Mouse (Mus musculus) heart, postnatal 4 days (tissue): ENCODE data around the gene Rab20. TPM values are rescaled to one million over a fixed set of nuclear protein-coding genes. Genes with fewer than 3 reads are reported as not detected.

Experiments
- total RNA-seq, 2 experiments: library from RNA; stranded (reverse); gene quantifications; 2 replicates each; pipeline ENCODE4 v1.2.3; 2021

The Rab20 gene
- total RNA-seq, 2 experiments from 2014 or later, result 31.3 to 33.6 TPM

Other genes starting within 250 kb of the Rab20 start
- gene Col4a2, start 165.9 kb downstream of the Rab20 start, total RNA-seq, result 100 to 1,000 TPM; 558 to 588 TPM
- 1,000 to 10,000 TPM; 1,026 to 1,084 TPM for gene Col4a1, start 165.9 kb downstream of the Rab20 start, total RNA-seq
- gene Naxd, start 18.8 kb upstream of the Rab20 start, total RNA-seq, result 10 to 100 TPM; 37.1 to 39.1 TPM
- gene Cars2, start 72.1 kb upstream of the Rab20 start, total RNA-seq, result 10 to 100 TPM; 31.9 to 36.3 TPM
- gene Ing1, start 76.9 kb upstream of the Rab20 start, total RNA-seq, result 10 to 100 TPM; 34.7 to 38.1 TPM
- gene Ankrd10, start 157.0 kb upstream of the Rab20 start, total RNA-seq, result 10 to 100 TPM; 53.7 to 59.6 TPM
- not detected for gene 1700016D06Rik, start 222.4 kb upstream of the Rab20 start, total RNA-seq
- gene Arhgef7, start 249.0 kb upstream of the Rab20 start, total RNA-seq, result 100 to 1,000 TPM; 209 to 213 TPM